Mouse (Mus musculus) regulatory T cell (primary cell): Measurements from ENCODE around the gene 1700030K09Rik.

Source experiments
- in situ Hi-C: fragments of 300-600 bp; cut with MboI, MseI; formaldehyde crosslinking; loops from one replicate; pipeline ENCODE4 v1.15.1; 2025; ENCODE audit warnings: high pct_unique_total_duplicates

Gene 1700030K09Rik

GRCm38 (mm10) chr8:72443338-72443993 is at the start of gene 1700030K09Rik, which contains the start of gene Calr3:
Gene 1700030K09Rik, plus strand, starts transcription at chr8:72443880.
Gene Calr3, minus strand, starts transcription at chr8:72443870.
- in situ Hi-C loops = no loop called here

DNA sequence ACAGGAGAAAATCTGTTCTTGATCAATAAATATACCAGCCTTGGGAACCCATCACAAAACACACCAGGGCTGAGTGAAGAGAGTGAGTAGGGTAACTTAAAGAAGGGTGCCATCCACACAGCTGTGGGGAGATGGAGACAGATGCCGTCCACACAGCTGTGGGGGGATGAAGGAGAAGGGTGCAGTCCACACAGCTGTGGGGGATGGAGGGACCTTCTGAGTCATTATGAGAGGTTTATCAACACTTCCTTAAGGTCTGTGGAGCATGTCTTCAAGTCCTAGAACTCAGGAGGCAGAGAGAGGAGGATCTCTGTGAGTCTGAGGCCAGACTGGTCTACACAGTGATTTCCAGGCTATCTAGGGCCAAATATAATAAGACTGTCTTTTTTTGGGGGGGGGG is 42.3 kb upstream of the 1700030K09Rik start:
- in situ Hi-C loops = no loop called here

GRCm38 (mm10) chr8:72402981-72403380 is 40.7 kb upstream of the 1700030K09Rik start:
- in situ Hi-C loops = no loop called here

- in situ Hi-C loops = no loop called here
Measured at GRCm38 (mm10) chr8:72407878-72408277, 35.8 kb upstream of the 1700030K09Rik start.

GRCm38 (mm10) chr8:72409443-72409842 is 34.2 kb upstream of the 1700030K09Rik start:
- in situ Hi-C loops = no loop called here

GRCm38 (mm10) chr8:72413839-72414238 is 29.8 kb upstream of the 1700030K09Rik start:
- in situ Hi-C loops = no loop called here

DNA sequence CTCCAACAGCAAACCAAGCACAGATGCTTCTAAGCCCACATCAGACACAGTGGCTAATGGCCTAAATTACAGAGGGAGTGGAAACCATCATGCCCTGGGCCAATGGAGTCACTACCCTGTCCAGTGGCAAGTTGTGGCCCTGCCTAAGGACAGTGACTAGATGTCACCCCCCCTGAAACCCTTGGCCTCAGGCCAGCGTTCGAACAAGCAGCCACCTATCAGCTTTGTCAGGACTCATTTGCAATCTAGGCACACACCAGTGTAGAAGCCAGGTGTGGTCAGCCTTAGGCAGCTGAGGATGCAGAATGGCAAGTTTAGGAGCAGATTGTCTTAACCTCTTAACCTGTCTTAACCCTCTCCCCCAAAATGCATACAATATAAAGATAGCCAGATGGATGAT is 28.4 kb upstream of the 1700030K09Rik start:
- in situ Hi-C loops = no loop called here

DNA sequence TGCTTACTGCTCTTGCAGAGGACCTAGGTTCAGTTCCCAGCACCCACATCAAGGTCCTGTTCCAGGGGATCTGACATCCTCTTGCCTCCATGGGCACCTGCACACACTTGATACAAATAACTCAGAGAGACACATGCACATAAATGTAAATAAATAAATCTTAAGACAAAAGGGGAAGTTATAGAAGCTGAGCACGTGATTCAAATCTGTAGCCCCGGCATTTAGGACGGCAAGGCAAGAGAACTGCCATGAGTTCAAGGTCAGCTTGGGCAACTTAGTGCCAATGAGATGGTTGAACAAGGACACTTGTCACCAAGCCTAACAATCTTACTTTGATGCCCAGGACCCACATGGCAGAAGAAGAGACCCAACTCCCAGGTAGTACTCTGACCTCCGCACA is 25.6 kb upstream of the 1700030K09Rik start:
- in situ Hi-C loops = no loop called here

DNA sequence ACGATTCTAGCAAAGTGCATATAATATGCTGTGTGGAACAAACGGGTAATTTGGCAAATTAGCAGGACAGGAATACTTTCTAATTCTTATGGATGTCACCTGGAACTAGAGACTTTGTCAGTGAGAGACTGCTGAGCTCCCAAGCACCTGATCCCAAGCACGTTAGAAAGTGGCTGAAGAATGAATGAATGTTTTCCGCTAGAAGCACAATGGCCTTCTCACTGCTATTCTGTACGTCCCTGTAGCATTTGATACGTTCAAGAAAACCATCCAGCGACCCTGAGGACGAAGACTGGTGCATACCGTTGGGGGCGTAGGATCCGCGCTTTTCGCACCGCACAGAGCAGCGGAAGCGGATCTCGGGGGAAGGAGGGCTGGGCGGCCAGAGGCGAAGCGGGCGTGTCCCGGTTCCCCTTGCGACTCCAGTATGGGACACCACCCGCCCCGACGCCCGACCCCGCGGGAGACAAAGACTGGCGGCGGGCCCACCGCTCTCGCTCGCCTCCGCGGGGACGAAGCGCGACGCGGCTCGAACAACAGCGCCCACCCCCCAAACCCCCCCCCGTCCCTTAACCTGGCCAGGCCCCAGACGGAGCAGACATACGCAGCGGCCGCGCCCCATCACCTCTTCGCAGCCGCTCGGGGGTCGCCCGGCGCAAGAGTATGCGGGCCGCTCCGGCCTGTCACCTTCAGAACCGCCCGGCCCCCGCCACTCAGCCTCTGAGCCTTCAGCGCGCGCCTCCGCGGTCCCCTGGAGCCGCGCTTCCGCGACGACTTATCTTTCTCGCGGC is 22.9 kb upstream of the 1700030K09Rik start:
- in situ Hi-C loops = loop anchor here (5.0 to 10.0 kb wide), 3 partner anchors 38 to 476 kb away; no protein-coding TSS in a partner anchor

DNA sequence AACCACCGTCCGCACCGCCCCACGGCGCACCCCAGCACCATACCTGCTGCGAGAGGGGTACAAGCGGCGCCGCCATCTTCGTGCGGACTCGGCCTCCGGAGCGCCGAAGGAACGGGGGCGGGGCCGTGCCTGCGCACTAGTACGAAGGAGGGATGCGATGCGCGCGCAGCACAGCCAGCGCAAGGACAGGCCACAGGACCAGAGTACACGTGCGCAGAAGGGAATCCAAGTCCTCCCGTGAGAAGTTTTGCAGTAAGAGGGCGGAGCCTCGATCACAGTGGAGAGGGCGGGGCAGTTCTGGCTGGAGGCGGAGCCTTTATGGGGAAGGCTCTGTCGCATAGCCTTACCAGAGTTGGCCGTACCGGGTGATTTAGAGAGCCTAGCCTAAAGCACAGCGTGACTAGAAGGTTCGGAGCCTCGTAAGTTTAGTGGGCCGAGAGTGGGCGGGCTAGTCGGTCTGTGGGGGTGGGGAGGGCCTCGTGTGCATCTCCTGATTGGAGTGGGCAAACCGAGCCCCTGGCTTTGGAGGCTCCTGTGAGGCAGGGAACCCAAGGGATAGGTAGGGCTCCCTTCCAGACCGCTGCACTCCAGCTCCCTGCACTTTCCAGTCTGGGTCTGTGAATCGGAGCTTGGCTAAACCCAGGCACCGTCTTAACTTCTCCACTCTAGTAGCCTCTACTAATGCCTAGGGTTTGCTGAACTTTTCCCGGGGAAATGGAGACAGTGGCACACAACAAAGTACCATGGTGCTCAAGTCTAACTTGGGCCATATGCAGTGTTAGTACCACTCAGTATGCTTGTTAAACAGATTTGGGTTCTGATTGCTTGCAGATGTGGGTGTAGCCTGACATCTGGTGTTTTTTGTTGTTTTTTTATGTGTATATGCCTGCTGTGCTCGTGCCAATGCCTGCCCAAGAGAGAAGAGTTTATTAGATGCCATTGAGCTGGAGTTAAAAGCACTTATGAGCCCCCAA is 22.0 kb upstream of the 1700030K09Rik start, which contains the start of gene Eps15l1:
Eps15l1 (minus strand) TSS at position 99 of the 974 bp plus-strand sequence.
- in situ Hi-C loops = loop anchor here (5.0 to 10.0 kb wide), 3 partner anchors 39 to 477 kb away; no protein-coding TSS in a partner anchor

DNA sequence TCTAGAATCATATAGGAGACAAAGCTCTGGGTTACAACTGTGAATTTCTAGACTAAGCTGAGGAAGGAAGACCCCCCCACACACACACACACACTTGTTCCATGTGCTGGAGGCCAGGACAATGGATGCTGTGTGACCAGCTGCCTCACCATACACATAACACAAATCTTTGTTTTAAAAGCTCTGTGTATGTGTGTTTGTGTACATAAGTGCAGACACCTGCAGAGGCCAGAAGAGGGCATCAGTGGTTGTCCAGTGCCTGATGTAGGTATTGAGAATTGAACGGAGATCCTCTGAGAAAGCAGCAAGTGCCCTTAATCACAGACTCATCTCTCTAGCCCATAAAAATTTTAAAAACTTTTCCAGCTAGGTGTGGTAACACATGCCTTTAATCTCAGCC is 20.8 kb upstream of the 1700030K09Rik start:
- in situ Hi-C loops = loop anchor here (5.0 to 10.0 kb wide), 3 partner anchors 41 to 478 kb away; no protein-coding TSS in a partner anchor

DNA sequence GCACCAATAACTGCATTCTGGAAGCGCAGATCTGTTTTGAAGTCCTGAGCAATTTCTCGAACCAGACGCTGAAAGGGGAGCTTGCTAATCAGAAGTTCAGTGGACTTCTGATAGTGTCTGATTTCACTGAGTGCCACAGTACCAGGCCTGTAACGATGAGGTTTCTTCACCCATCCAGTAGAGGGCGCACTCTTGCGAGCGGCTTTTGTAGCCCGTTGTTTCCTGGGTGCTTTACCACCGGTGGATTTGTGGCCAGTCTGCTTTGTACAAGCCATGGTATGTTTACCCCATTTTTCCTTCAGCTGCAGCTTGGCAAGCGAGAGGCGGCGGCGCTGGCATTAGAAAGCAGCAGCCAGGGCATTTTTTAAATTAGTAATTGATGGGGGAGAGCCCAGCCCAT is 14.0 kb upstream of the 1700030K09Rik start:
- in situ Hi-C loops = loop anchor here (10.0 kb wide), 1 partner anchor 485 kb away; no protein-coding TSS in a partner anchor

DNA sequence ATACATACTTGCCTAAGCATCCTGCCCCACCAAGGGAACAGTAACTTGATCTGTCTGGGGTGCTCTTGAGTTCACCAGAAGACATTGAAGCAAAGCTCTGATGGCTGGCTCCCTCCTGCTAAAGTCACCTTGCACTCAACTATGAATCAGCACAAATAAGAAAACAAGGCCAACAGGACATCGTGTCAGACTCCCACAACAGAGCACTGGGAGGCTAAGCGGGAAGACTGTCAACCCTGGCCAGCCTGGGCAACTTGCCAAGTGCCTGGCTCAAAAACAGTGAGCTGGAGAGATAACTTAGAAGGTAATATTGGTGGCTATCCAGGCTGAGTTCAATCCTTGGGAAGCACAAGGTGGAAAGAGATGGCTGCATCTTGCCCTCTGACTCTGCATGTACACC is 8.7 kb upstream of the 1700030K09Rik start:
- in situ Hi-C loops = no loop called here

GRCm38 (mm10) chr8:72438248-72439015 is 5.2 kb upstream of the 1700030K09Rik start:
- in situ Hi-C loops = no loop called here

DNA sequence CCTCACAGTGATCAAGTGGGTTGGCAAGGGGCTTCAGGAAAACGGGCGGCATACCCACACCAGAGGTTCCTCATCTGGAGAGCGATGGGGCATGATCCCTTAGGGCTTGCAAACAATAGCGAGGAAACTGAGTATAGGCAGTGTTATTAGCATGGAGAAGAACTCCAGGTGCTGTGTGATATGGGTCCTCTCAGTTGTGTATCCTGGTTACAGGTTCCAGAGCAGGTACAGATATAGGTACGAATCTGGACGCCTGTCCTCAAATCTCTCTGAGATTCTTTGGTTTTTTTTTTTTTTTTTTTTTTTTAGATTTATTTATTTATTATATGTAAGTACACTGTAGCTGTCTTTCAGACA is 292 bp downstream of the 1700030K09Rik start:
- in situ Hi-C loops = no loop called here

- in situ Hi-C loops = no loop called here
Measured at GRCm38 (mm10) chr8:72445071-72445470, 1.4 kb downstream of the 1700030K09Rik start.

DNA sequence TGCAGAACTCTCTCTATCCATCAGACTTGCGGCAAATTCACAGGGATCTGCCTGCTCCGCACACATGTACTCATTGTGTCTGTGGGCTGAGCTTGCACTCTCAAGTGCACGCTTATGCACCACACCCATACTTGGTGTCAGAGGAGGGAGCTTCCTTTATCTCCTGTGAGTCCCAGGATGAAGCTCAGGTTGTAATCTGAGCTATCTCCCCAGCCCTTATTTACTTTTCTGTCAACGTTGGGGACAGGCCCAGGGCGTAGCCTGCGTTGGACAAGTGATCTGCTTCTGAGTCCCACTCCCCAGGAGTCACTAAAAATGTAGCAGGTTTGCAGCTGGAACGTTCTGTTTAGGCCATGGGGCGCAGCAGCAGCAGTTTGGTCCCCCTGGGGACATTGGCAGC is 7.8 kb downstream of the 1700030K09Rik start:
- in situ Hi-C loops = no loop called here

GRCm38 (mm10) chr8:72453904-72454303 is 10.2 kb downstream of the 1700030K09Rik start:
- in situ Hi-C loops = no loop called here

DNA sequence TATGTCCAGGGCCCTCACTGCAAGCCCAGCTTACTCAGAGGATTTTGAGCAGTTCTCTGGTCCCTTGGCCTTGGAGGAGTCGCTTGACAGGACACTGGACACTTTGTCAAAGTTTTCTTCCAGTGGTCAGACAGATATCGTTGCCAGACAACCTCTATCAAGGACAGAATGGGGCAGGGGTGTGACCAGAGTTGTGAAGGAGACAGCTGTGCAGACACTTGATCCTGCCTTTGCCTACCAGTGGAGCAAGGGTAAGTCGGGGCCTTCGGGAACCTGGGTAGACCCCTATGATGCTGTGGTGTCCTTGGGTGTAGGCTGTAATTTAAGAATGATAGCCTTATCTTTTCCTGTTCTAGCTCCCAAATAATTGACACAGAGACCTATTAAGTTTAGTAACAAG is 11.6 kb downstream of the 1700030K09Rik start:
- in situ Hi-C loops = no loop called here

DNA sequence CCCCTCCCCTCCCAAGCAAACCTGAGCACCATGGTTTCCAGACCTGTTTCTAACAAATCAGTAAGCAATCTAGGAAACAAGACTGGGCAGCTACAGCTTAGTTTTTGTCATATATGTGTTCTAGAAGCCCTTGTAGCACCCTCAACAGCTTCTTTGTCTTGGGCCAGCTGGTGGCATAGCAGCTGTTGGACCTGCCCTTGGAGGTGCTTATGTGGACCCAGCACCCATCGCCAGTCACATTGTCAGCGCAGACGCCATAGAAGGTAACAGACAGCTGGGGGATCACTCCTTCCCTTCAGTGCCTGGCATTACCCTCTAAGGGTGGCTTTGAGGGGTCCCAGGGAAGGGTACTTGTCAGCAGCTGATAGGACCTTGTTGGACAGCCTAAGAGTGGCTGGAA is 14.1 kb downstream of the 1700030K09Rik start:
- in situ Hi-C loops = no loop called here

- in situ Hi-C loops = no loop called here
Measured at GRCm38 (mm10) chr8:72458457-72458856, 14.8 kb downstream of the 1700030K09Rik start.
